Mouse (Mus musculus): ENCODE results near the gene Rbks. TPM values are rescaled to one million over a fixed set of nuclear protein-coding genes. Genes with fewer than 3 reads are reported as not detected.
A peak's percentile ranks its signal among the peaks of the same experiment; 100 is the strongest.

Rbks gene
- total and polyA plus RNA-seq, 3 experiments, result 2.7 to 4.4 (median 4.3) TPM

- Histone ChIP-seq H3K27me3 (ENCODE audit: control insufficient read depth, insufficient read depth, low read length) (no peaks in the 10 kb centered on the region), H3K4me3 (no peak overlapping the region), H3K27ac (no peak overlapping the region), H3K36me3 (ENCODE audit: control insufficient read depth, insufficient read depth, low read length) (no peaks in the 10 kb centered on the region), H3K4me1 (ENCODE audit: control insufficient read depth, insufficient read depth, low read length) (no peaks in the 10 kb centered on the region), H3K9ac (ENCODE audit: low read depth, low read length) (no peak overlapping the region), H3K79me2 (replicated peaks; ENCODE audit: control insufficient read depth, insufficient read depth, low read length) (no peaks in the 10 kb centered on the region)
- DNase-seq, result no peak
- TF ChIP-seq EP300 (IDR thresholded peaks at IDR 0.05; ENCODE audit: insufficient read depth, low read depth, low read length) (no peak), CTCF (IDR thresholded peaks at IDR 0.05) (no peak), POLR2A (IDR thresholded peaks at IDR 0.05; ENCODE audit: insufficient read depth, low read depth, low read length) (no peak)
- 88% methylated on average over 2 of the region's 2 CpGs for WGBS
- intact Hi-C loops (cut with DNase I), result no loop called here
Observed at GRCm38 (mm10) chr5:31650518-31651288, 46.7 kb downstream of the Rbks start.

- H3K9ac ChIP-seq (ENCODE audit: low read depth, low read length), result no peak overlapping the region
- DNase-seq, result no peak
- no peak overlapping the region for H3K4me3 ChIP-seq
- no peaks in the 10 kb centered on the region for H3K36me3 ChIP-seq (ENCODE audit: control insufficient read depth, insufficient read depth, low read length)
- intact Hi-C loops (cut with DNase I), result no loop called here
- 73% methylated on average over 2 of the region's 2 CpGs for WGBS
- H3K79me2 ChIP-seq (replicated peaks; ENCODE audit: control insufficient read depth, insufficient read depth, low read length), result no peaks in the 10 kb centered on the region
- no peaks in the 10 kb centered on the region for H3K27me3 ChIP-seq (ENCODE audit: control insufficient read depth, insufficient read depth, low read length)
- H3K27ac ChIP-seq, result no peak overlapping the region
- H3K4me1 ChIP-seq (ENCODE audit: control insufficient read depth, insufficient read depth, low read length), result peaks cover 1% of the 10 kb centered on the region; the same call in 1 of the 2 replicates
- no peak for TF ChIP-seq POLR2A (IDR thresholded peaks at IDR 0.05; ENCODE audit: insufficient read depth, low read depth, low read length)
- TF ChIP-seq EP300 (IDR thresholded peaks at IDR 0.05; ENCODE audit: insufficient read depth, low read depth, low read length), result no peak
- TF ChIP-seq CTCF (IDR thresholded peaks at IDR 0.05), result no peak
Observed at GRCm38 (mm10) chr5:31647327-31647726, 50.1 kb downstream of the Rbks start.

GRCm38 (mm10) chr5:31646574-31646973 is 50.9 kb downstream of the Rbks start:
- H3K4me3 ChIP-seq, result no peak overlapping the region
- WGBS, result 65% methylated on average over 6 of the region's 6 CpGs
- DNase-seq, result no peak
- no peak overlapping the region for H3K9ac ChIP-seq (ENCODE audit: low read depth, low read length)
- TF ChIP-seq EP300 (IDR thresholded peaks at IDR 0.05; ENCODE audit: insufficient read depth, low read depth, low read length), result no peak
- TF ChIP-seq POLR2A (IDR thresholded peaks at IDR 0.05; ENCODE audit: insufficient read depth, low read depth, low read length), result no peak
- no peak for TF ChIP-seq CTCF (IDR thresholded peaks at IDR 0.05)
- H3K36me3 ChIP-seq (ENCODE audit: control insufficient read depth, insufficient read depth, low read length), result no peaks in the 10 kb centered on the region
- H3K4me1 ChIP-seq (ENCODE audit: control insufficient read depth, insufficient read depth, low read length), result peaks cover 1% of the 10 kb centered on the region; the same call in 1 of the 2 replicates
- no peak overlapping the region for H3K27ac ChIP-seq
- H3K79me2 ChIP-seq (replicated peaks; ENCODE audit: control insufficient read depth, insufficient read depth, low read length), result no peaks in the 10 kb centered on the region
- H3K27me3 ChIP-seq (ENCODE audit: control insufficient read depth, insufficient read depth, low read length), result no peaks in the 10 kb centered on the region
- intact Hi-C loops (cut with DNase I), result no loop called here

- Histone ChIP-seq H3K4me1 (ENCODE audit: control insufficient read depth, insufficient read depth, low read length) (peaks cover 1% of the 10 kb centered on the region; the same call in 1 of the 2 replicates), H3K27ac (peak overlapping the region; percentile 86), H3K36me3 (ENCODE audit: control insufficient read depth, insufficient read depth, low read length) (no peaks in the 10 kb centered on the region), H3K27me3 (ENCODE audit: control insufficient read depth, insufficient read depth, low read length) (no peaks in the 10 kb centered on the region), H3K4me3 (no peak overlapping the region), H3K79me2 (replicated peaks; ENCODE audit: control insufficient read depth, insufficient read depth, low read length) (no peaks in the 10 kb centered on the region), H3K9ac (ENCODE audit: low read depth, low read length) (no peak overlapping the region)
- TF ChIP-seq CTCF (IDR thresholded peaks at IDR 0.05), result no peak
- TF ChIP-seq EP300 (IDR thresholded peaks at IDR 0.05; ENCODE audit: insufficient read depth, low read depth, low read length), result no peak
- TF ChIP-seq POLR2A (IDR thresholded peaks at IDR 0.05; ENCODE audit: insufficient read depth, low read depth, low read length), result no peak
- 90% methylated on average over 6 of the region's 6 CpGs for WGBS
- DNase-seq, result no peak
- intact Hi-C loops (cut with DNase I), result loop anchor here (2.0 kb wide), 1 partner anchor 19 kb away; no protein-coding TSS in a partner anchor
Observed at GRCm38 (mm10) chr5:31645798-31646197, 51.6 kb downstream of the Rbks start.

- Histone ChIP-seq H3K36me3 (ENCODE audit: control insufficient read depth, insufficient read depth, low read length) (no peaks in the 10 kb centered on the region), H3K27me3 (ENCODE audit: control insufficient read depth, insufficient read depth, low read length) (no peaks in the 10 kb centered on the region), H3K79me2 (replicated peaks; ENCODE audit: control insufficient read depth, insufficient read depth, low read length) (no peaks in the 10 kb centered on the region), H3K4me3 (no peak overlapping the region), H3K4me1 (ENCODE audit: control insufficient read depth, insufficient read depth, low read length) (peaks cover 1% of the 10 kb centered on the region; the same call in 1 of the 2 replicates), H3K27ac (peak overlapping the region; percentile 86), H3K9ac (ENCODE audit: low read depth, low read length) (no peak overlapping the region)
- TF ChIP-seq CTCF (IDR thresholded peaks at IDR 0.05), result no peak
- TF ChIP-seq POLR2A (IDR thresholded peaks at IDR 0.05; ENCODE audit: insufficient read depth, low read depth, low read length), result 0 out of 2 replicates have a peak, but pooled peaks have one; percentile 46
- TF ChIP-seq EP300 (IDR thresholded peaks at IDR 0.05; ENCODE audit: insufficient read depth, low read depth, low read length), result peak; percentile 83
- DNase-seq, result peak in 1 of 2 experiments; percentile 58
- 64% methylated on average over 6 of the region's 6 CpGs for WGBS
- intact Hi-C loops (cut with DNase I), result loop anchor here (2.0 kb wide), 1 partner anchor 18 kb away; no protein-coding TSS in a partner anchor
Observed at GRCm38 (mm10) chr5:31644847-31645246, 52.6 kb downstream of the Rbks start.

- no peak for TF ChIP-seq POLR2A (IDR thresholded peaks at IDR 0.05; ENCODE audit: insufficient read depth, low read depth, low read length)
- no peak for TF ChIP-seq CTCF (IDR thresholded peaks at IDR 0.05)
- TF ChIP-seq EP300 (IDR thresholded peaks at IDR 0.05; ENCODE audit: insufficient read depth, low read depth, low read length), result no peak
- H3K79me2 ChIP-seq (replicated peaks; ENCODE audit: control insufficient read depth, insufficient read depth, low read length), result no peaks in the 10 kb centered on the region
- H3K9ac ChIP-seq (ENCODE audit: low read depth, low read length), result no peak overlapping the region
- H3K4me3 ChIP-seq, result no peak overlapping the region
- peak overlapping the region; percentile 86 for H3K27ac ChIP-seq
- H3K36me3 ChIP-seq (ENCODE audit: control insufficient read depth, insufficient read depth, low read length), result no peaks in the 10 kb centered on the region
- no peaks in the 10 kb centered on the region for H3K27me3 ChIP-seq (ENCODE audit: control insufficient read depth, insufficient read depth, low read length)
- H3K4me1 ChIP-seq (ENCODE audit: control insufficient read depth, insufficient read depth, low read length), result peaks cover 1% of the 10 kb centered on the region; the same call in 1 of the 2 replicates
- no peak for DNase-seq
- WGBS, result 56% methylated on average over 4 of the region's 4 CpGs
- intact Hi-C loops (cut with DNase I), result loop anchor here (2.0 kb wide), 1 partner anchor 17 kb away; no protein-coding TSS in a partner anchor
Observed at GRCm38 (mm10) chr5:31644272-31644671, 53.2 kb downstream of the Rbks start.

All from heart, adult 2 months (tissue).